Mouse (Mus musculus): Measurements from ENCODE around the gene Tgm5. TPM values are rescaled to one million over a fixed set of nuclear protein-coding genes. Genes with fewer than 3 reads are reported as not detected.

Gene Tgm5
- polyA plus RNA-seq, 1 experiment from 2014 or later = not detected

Other genes with a start within 250 kb of the Tgm5 start
- gene Cdan1, start 235.7 kb downstream of the Tgm5 start, polyA plus RNA-seq (2016; fragmentation: Nextera tagmentation; extraction: Ambion mirVana) = 5.7 and 6.1 TPM in 2 replicates
- 4.9 and 5.6 TPM in 2 replicates for gene Ttbk2, start 235.2 kb downstream of the Tgm5 start, polyA plus RNA-seq (2016; fragmentation: Nextera tagmentation; extraction: Ambion mirVana)
- 21.8 and 23.0 TPM in 2 replicates for gene Ubr1, start 115.1 kb downstream of the Tgm5 start, polyA plus RNA-seq (2016; fragmentation: Nextera tagmentation; extraction: Ambion mirVana)
- 4.1 TPM in 2 replicates for gene Tmem62, start 108.8 kb downstream of the Tgm5 start, polyA plus RNA-seq (2016; fragmentation: Nextera tagmentation; extraction: Ambion mirVana)
- gene Ccndbp1, start 77.4 kb downstream of the Tgm5 start, polyA plus RNA-seq (2016; fragmentation: Nextera tagmentation; extraction: Ambion mirVana) = 39.7 and 48.7 TPM in 2 replicates
- 7.0 and 9.0 TPM in 2 replicates for gene Epb42, start 48.8 kb downstream of the Tgm5 start, polyA plus RNA-seq (2016; fragmentation: Nextera tagmentation; extraction: Ambion mirVana)
- not detected in 2 replicates for gene Tgm7, start 24.0 kb upstream of the Tgm5 start, polyA plus RNA-seq (2016; fragmentation: Nextera tagmentation; extraction: Ambion mirVana)
- gene Adal, start 54.6 kb upstream of the Tgm5 start, polyA plus RNA-seq (2016; fragmentation: Nextera tagmentation; extraction: Ambion mirVana) = 27.5 and 28.3 TPM in 2 replicates
- gene Lcmt2, start 54.8 kb upstream of the Tgm5 start, polyA plus RNA-seq (2016; fragmentation: Nextera tagmentation; extraction: Ambion mirVana) = 22.0 and 24.1 TPM in 2 replicates
- 67.6 and 83.2 TPM in 2 replicates for gene Tubgcp4, start 84.8 kb upstream of the Tgm5 start, polyA plus RNA-seq (2016; fragmentation: Nextera tagmentation; extraction: Ambion mirVana)
- 11.8 and 13.6 TPM in 2 replicates for gene Zscan29, start 85.3 kb upstream of the Tgm5 start, polyA plus RNA-seq (2016; fragmentation: Nextera tagmentation; extraction: Ambion mirVana)
- 121 and 123 TPM in 2 replicates for gene Trp53bp1, start 185.6 kb upstream of the Tgm5 start, polyA plus RNA-seq (2016; fragmentation: Nextera tagmentation; extraction: Ambion mirVana)
- gene Map1a, start 203.8 kb upstream of the Tgm5 start, polyA plus RNA-seq (2016; fragmentation: Nextera tagmentation; extraction: Ambion mirVana) = 11.7 and 15.0 TPM in 2 replicates

Measured in hindbrain, embryonic 10.5 days (tissue).